Mouse (Mus musculus) heart, adult 2 months (tissue): ENCODE results near the gene Sdk2.

Source experiments
- CTCF ChIP-seq: fragments of 200-600 bp; IDR thresholded peaks from 2 replicates; pipeline ENCODE4 v1.8.1; 2022; ENCODE audit warnings: antibody characterized with exemption, mild to moderate bottlenecking, moderate library complexity
- POLR2A ChIP-seq: fragments of 200-500 bp; IDR thresholded peaks from 2 replicates; pipeline ENCODE4 v1.6.1; 2011; ENCODE audit warnings: mild to moderate bottlenecking, low read depth, low read length, control low read depth; ENCODE audit not compliant: insufficient read depth

GRCm38 (mm10) chr11:113729917-113730316 is 336.9 kb downstream of the Sdk2 start:
- TF ChIP-seq CTCF (no peak), POLR2A (no peak)
